Mouse (Mus musculus) MEL (cell line): ENCODE results near the gene Cstf2. TPM values are rescaled to one million over a fixed set of nuclear protein-coding genes. Genes with fewer than 3 reads are reported as not detected.

Source experiments
- DNase-seq: peaks from one replicate; pipeline ENCODE4 v3.0.0; 2011; ENCODE audit warnings: low read depth, low spot score
- H3K27ac ChIP-seq: 2 replicates; pipeline ENCODE4 v1.5.1; 2012; ENCODE audit warnings: low read depth, mild to moderate bottlenecking, control low read depth, low read length, moderate library complexity; ENCODE audit not compliant: control insufficient read depth
- H3K27me3 ChIP-seq, 2 experiments: fragments of 150-350 bp in 1 of 2; sonication (generic) in 1 of 2; 2 replicates each; pipeline ENCODE4 v1.6.1; 2012; ENCODE audit warnings: low read length in 2 of 2, mild to moderate bottlenecking in 2 of 2, improper control_type of control experiment in 1 of 2, moderate library complexity in 1 of 2; ENCODE audit not compliant: insufficient read depth in 2 of 2, control insufficient read depth in 1 of 2
- H3K36me3 ChIP-seq, 2 experiments: 2 replicates each; pipeline ENCODE4 v1.6.1; 2012 to 2014; ENCODE audit warnings: low read length in 2 of 2, improper control_type of control experiment in 1 of 2, inconsistent platforms in 1 of 2, mild to moderate bottlenecking in 1 of 2; ENCODE audit not compliant: insufficient read depth in 2 of 2, control insufficient read depth in 1 of 2
- H3K4me1 ChIP-seq, 2 experiments: fragments of 150-350 bp in 1 of 2; sonication (generic) in 1 of 2; 2 replicates each; pipeline ENCODE4 v1.6.1; 2012; ENCODE audit warnings: low read length in 2 of 2, improper control_type of control experiment in 1 of 2, mild to moderate bottlenecking in 1 of 2; ENCODE audit not compliant: insufficient read depth in 2 of 2, control insufficient read depth in 1 of 2
- H3K4me3 ChIP-seq, 2 experiments: fragments of 150-350 bp in 1 of 2; sonication (generic) in 1 of 2; 2 replicates each; pipeline ENCODE4 v1.5.1; 2012; ENCODE audit warnings: low read depth in 2 of 2, low read length in 2 of 2, mild to moderate bottlenecking in 2 of 2, moderate library complexity in 2 of 2, control low read depth in 1 of 2, improper control_type of control experiment in 1 of 2; ENCODE audit not compliant: control insufficient read depth in 1 of 2, insufficient read depth in 1 of 2
- H3K79me2 ChIP-seq: 2 replicates; pipeline ENCODE4 v1.6.1; 2012; ENCODE audit warnings: mild to moderate bottlenecking, low read length, moderate library complexity; ENCODE audit not compliant: control insufficient read depth, poor library complexity, insufficient read depth
- H3K9ac ChIP-seq: 2 replicates; pipeline ENCODE4 v1.6.1; 2012; ENCODE audit warnings: low read depth, mild to moderate bottlenecking, control low read depth, low read length, moderate library complexity; ENCODE audit not compliant: control insufficient read depth, poor library complexity, severe bottlenecking
- H3K9me3 ChIP-seq: fragments of 150-350 bp; sonication (generic); replicated peaks from 2 replicates; pipeline ENCODE4 v1.6.1; 2012; ENCODE audit warnings: mild to moderate bottlenecking, low read length, improper control_type of control experiment, moderate library complexity; ENCODE audit not compliant: insufficient read depth
- BHLHE40 ChIP-seq: IDR thresholded peaks from 2 replicates; pipeline ENCODE4 v1.6.1; 2012; ENCODE audit warnings: low read depth, mild to moderate bottlenecking, inconsistent platforms, low read length, improper control_type of control experiment, borderline replicate concordance
- CHD1 ChIP-seq: IDR thresholded peaks from 2 replicates; pipeline ENCODE4 v1.6.1; 2012; ENCODE audit warnings: low read depth, mild to moderate bottlenecking, inconsistent platforms, low read length, improper control_type of control experiment
- E2F4 ChIP-seq: IDR thresholded peaks from 2 replicates; pipeline ENCODE4 v1.6.1; 2011; ENCODE audit warnings: low read depth, low read length, improper control_type of control experiment, borderline replicate concordance
- ELF1 ChIP-seq: IDR thresholded peaks from 2 replicates; pipeline ENCODE4 v1.6.1; 2014; ENCODE audit warnings: low read depth, mild to moderate bottlenecking, inconsistent platforms, low read length, improper control_type of control experiment, moderate library complexity
- EP300 ChIP-seq, 2 experiments: IDR thresholded peaks; 2 replicates each; pipeline ENCODE4 v1.6.1; 2011; ENCODE audit warnings: improper control_type of control experiment in 2 of 2, low read length in 2 of 2, low read depth in 1 of 2, mild to moderate bottlenecking in 1 of 2
- ETS1 ChIP-seq: IDR thresholded peaks from 2 replicates; pipeline ENCODE4 v1.6.1; 2012; ENCODE audit warnings: low read depth, mild to moderate bottlenecking, inconsistent platforms, low read length, improper control_type of control experiment, moderate library complexity
- GABPA ChIP-seq: IDR thresholded peaks from 2 replicates; pipeline ENCODE4 v1.6.1; 2012; ENCODE audit warnings: low read depth, mild to moderate bottlenecking, inconsistent platforms, low read length, improper control_type of control experiment, moderate library complexity
- HCFC1 ChIP-seq: IDR thresholded peaks from 2 replicates; pipeline ENCODE4 v1.6.1; 2012; ENCODE audit warnings: low read depth, mild to moderate bottlenecking, inconsistent platforms, low read length, improper control_type of control experiment, moderate library complexity
- JUND ChIP-seq: IDR thresholded peaks from 2 replicates; pipeline ENCODE4 v1.6.1; 2011; ENCODE audit warnings: low read depth, mild to moderate bottlenecking, improper control_type of control experiment, low read length
- MAX ChIP-seq: IDR thresholded peaks from 2 replicates; pipeline ENCODE4 v1.6.1; 2011; ENCODE audit warnings: low read length, improper control_type of control experiment
- MAZ ChIP-seq: IDR thresholded peaks from 2 replicates; pipeline ENCODE4 v1.6.1; 2012; ENCODE audit warnings: low read depth, mild to moderate bottlenecking, inconsistent platforms, low read length, improper control_type of control experiment
- MEF2A ChIP-seq: IDR thresholded peaks from 2 replicates; pipeline ENCODE4 v1.6.1; 2014; ENCODE audit warnings: low read depth, mild to moderate bottlenecking, inconsistent platforms, low read length, improper control_type of control experiment; ENCODE audit not compliant: poor library complexity, insufficient replicate concordance, severe bottlenecking; ENCODE audit errors: extremely low read depth
- MXI1 ChIP-seq: IDR thresholded peaks from 2 replicates; pipeline ENCODE4 v1.6.1; 2011; ENCODE audit warnings: mild to moderate bottlenecking, low read depth, low read length, improper control_type of control experiment
- MYC ChIP-seq: IDR thresholded peaks from 2 replicates; pipeline ENCODE4 v1.6.1; 2011; ENCODE audit warnings: low read depth, mild to moderate bottlenecking, low read length, improper control_type of control experiment, moderate library complexity
- NELFE ChIP-seq: IDR thresholded peaks from 2 replicates; pipeline ENCODE4 v1.6.1; 2011; ENCODE audit warnings: low read depth, low read length, improper control_type of control experiment
- NRF1 ChIP-seq: IDR thresholded peaks from 2 replicates; pipeline ENCODE4 v1.6.1; 2014; ENCODE audit warnings: low read depth, mild to moderate bottlenecking, inconsistent platforms, low read length, improper control_type of control experiment, moderate library complexity; ENCODE audit not compliant: poor library complexity, insufficient read depth, severe bottlenecking
- POLR2A ChIP-seq, 2 experiments: IDR thresholded peaks; 2 replicates each; pipeline ENCODE4 v1.6.1; 2011 to 2012; ENCODE audit warnings: low read length in 2 of 2, mild to moderate bottlenecking in 2 of 2, control low read depth in 1 of 2, improper control_type of control experiment in 1 of 2, low read depth in 1 of 2, moderate library complexity in 1 of 2; ENCODE audit not compliant: control insufficient read depth in 1 of 2, insufficient read depth in 1 of 2, poor library complexity in 1 of 2
- POLR2AphosphoS2 ChIP-seq: IDR thresholded peaks from 2 replicates; pipeline ENCODE4 v1.6.1; 2011; ENCODE audit warnings: low read length, improper control_type of control experiment
- POLR2AphosphoS5 ChIP-seq: IDR thresholded peaks from 2 replicates; pipeline ENCODE4 v1.6.1; 2012; ENCODE audit warnings: low read depth, borderline replicate concordance, mild to moderate bottlenecking, inconsistent platforms, low read length, moderate library complexity, mixed read lengths
- SIN3A ChIP-seq: IDR thresholded peaks from 2 replicates; pipeline ENCODE4 v1.6.1; 2012; ENCODE audit warnings: low read length, improper control_type of control experiment, inconsistent platforms
- TAL1 ChIP-seq: IDR thresholded peaks from 2 replicates; pipeline ENCODE4 v1.6.1; 2012; ENCODE audit warnings: mild to moderate bottlenecking, inconsistent platforms, low read length, moderate library complexity, mixed read lengths
- TBP ChIP-seq: IDR thresholded peaks from 2 replicates; pipeline ENCODE4 v1.8.0; 2011; ENCODE audit warnings: low read depth, low read length, improper control_type of control experiment
- TCF12 ChIP-seq: IDR thresholded peaks from 2 replicates; pipeline ENCODE4 v1.6.1; 2014; ENCODE audit warnings: low read depth, mild to moderate bottlenecking, inconsistent platforms, low read length, improper control_type of control experiment, moderate library complexity
- UBTF ChIP-seq: IDR thresholded peaks from 2 replicates; pipeline ENCODE4 v1.6.1; 2012; ENCODE audit warnings: low read depth, mild to moderate bottlenecking, inconsistent platforms, low read length, improper control_type of control experiment, moderate library complexity, borderline replicate concordance; ENCODE audit not compliant: insufficient read depth
- USF1 ChIP-seq: IDR thresholded peaks from 2 replicates; pipeline ENCODE4 v1.6.1; 2014; ENCODE audit warnings: low read depth, mild to moderate bottlenecking, inconsistent platforms, low read length, improper control_type of control experiment, moderate library complexity
- USF2 ChIP-seq, 2 experiments: IDR thresholded peaks; 2 replicates each; pipeline ENCODE4 v1.6.1; 2011 to 2012; ENCODE audit warnings: improper control_type of control experiment in 2 of 2, low read length in 2 of 2, borderline replicate concordance in 1 of 2, inconsistent platforms in 1 of 2, low read depth in 1 of 2, mild to moderate bottlenecking in 1 of 2; ENCODE audit not compliant: insufficient read depth in 1 of 2
- ZC3H11A ChIP-seq: IDR thresholded peaks from 2 replicates; pipeline ENCODE4 v1.6.1; 2012; ENCODE audit warnings: low read depth, mild to moderate bottlenecking, inconsistent platforms, low read length, improper control_type of control experiment
- ZKSCAN1 ChIP-seq: IDR thresholded peaks from 2 replicates; pipeline ENCODE4 v1.6.1; 2012; ENCODE audit warnings: low read depth, mild to moderate bottlenecking, inconsistent platforms, low read length, improper control_type of control experiment, moderate library complexity
- ZMIZ1 ChIP-seq: IDR thresholded peaks from 2 replicates; pipeline ENCODE4 v1.6.1; 2012; ENCODE audit warnings: low read depth, mild to moderate bottlenecking, inconsistent platforms, low read length, improper control_type of control experiment, moderate library complexity
- polyA plus RNA-seq, 2 experiments: library from polyadenylated mRNA; stranded (reverse) in 1 of 2; unstranded in 1 of 2; fragments of >175 nt in 1 of 2; fragments of >200 nt in 1 of 2; gene quantifications; 2 replicates each; pipeline versions ENCODE4 v1.2.1 to v1.2.4; 2012; ENCODE audit warnings: low replicate concordance in 2 of 2, low read depth in 1 of 2; ENCODE audit not compliant: insufficient read length in 2 of 2, insufficient read depth in 1 of 2, missing spikeins in 1 of 2
- total RNA-seq: library from RNA; depleted of rRNA; stranded (reverse); fragments of 300-350 nt; gene quantifications from 2 replicates; pipeline ENCODE4 v1.2.3, GENCODE M21; 2012; rRNA removed

Gene Cstf2
- total RNA-seq (180 and 183 TPM in 2 replicates), polyA plus RNA-seq (100 to 1,000 TPM; 354 to 890 TPM)

DNA sequence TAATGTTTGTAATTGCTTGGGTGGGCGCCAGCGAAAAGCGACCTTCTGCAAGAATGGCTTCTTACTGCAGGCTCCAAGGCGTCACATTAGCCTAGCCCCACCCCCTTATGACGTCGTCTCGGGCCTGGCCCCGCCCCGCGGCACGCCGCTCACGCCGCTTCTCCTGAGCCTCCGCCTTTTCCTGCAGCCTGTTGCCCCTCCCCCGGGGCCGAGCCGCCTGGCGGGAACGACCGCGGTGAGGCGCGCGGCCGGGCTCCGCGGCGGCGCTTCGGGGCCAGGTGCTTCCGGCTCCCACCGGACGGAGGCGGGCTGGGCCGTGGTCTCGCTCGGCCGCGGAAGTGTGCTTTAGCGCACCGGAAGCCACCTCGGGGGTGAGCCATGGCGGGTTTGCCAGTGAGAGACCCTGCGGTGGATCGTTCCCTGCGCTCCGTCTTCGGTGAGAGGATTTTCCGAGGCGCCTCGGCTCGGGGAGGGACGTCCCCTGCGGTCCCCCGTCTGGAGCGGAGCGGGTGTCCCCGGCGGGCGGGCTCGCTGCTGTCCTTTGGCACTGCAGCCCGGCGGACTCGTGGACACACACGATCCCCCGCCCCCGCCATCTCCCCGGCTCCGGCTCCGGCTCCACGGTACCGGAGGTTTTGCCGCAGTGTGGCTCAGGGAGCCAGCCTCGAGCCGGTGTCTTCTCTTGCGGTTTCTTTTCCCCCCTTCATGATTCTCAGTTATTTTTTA is at the start of gene Cstf2:
Cstf2 (plus strand) TSS at position 201 of the 726 bp plus-strand sequence.
- Histone ChIP-seq H3K27me3 (no peaks in the 10 kb centered on the region), H3K36me3 (peaks cover 20 to 32% of the 10 kb centered on the region in 2 experiments), H3K9ac (peak within 1 kb of the TSS; percentile 97), H3K9me3 (no peaks in the 10 kb centered on the region), H3K4me1 (peaks cover 3 to 13% of the 10 kb centered on the region in 2 experiments), H3K4me3 (peak within 1 kb of the TSS; percentile 90 to 96), H3K27ac (peak within 1 kb of the TSS; percentile 78), H3K79me2 (peaks cover 19% of the 10 kb centered on the region)
- peak; percentile 100 for DNase-seq
- TF ChIP-seq UBTF (peak; percentile 95), POLR2AphosphoS5 (peak; percentile 71; the same call in 1 of the 2 replicates), TBP (peak; percentile 83), MAZ (peak; percentile 48; the same call in 1 of the 2 replicates), ELF1 (peak; percentile 83), MXI1 (peak; percentile 76), NELFE (peak; percentile 86), EP300 (IDR thresholded peaks at IDR 0.05; ENCODE audit: low read depth in 1 of 2, low read length in 2 of 2) (peak in 1 of 2 experiments; percentile 21; a peak in 1 of 4 replicates), POLR2A (IDR thresholded peaks at IDR 0.05; ENCODE audit: control insufficient read depth in 1 of 2, insufficient read depth in 1 of 2, low read depth in 1 of 2, low read length in 2 of 2, poor library complexity in 1 of 2) (peak in 1 of 2 experiments; percentile 97; a peak in 2 of 4 replicates), JUND (no peak), USF1 (no peak), POLR2AphosphoS2 (peak; percentile 79), BHLHE40 (peak; percentile 46; the same call in 1 of the 2 replicates), MAX (peak; percentile 18; the same call in 1 of the 2 replicates), TCF12 (0 out of 2 replicates have a peak, but pooled peaks have one; percentile 26), ETS1 (peak; percentile 18; the same call in 1 of the 2 replicates), USF2 (IDR thresholded peaks at IDR 0.05; ENCODE audit: borderline replicate concordance in 1 of 2, insufficient read depth in 1 of 2, low read depth in 1 of 2, low read length in 2 of 2) (no peak), E2F4 (peak; percentile 96; the same call in 1 of the 2 replicates), MEF2A (no peak), MYC (peak; percentile 39; the same call in 1 of the 2 replicates), HCFC1 (peak; percentile 73), TAL1 (no peak; the same call in 1 of the 2 replicates), ZMIZ1 (peak; percentile 73), ZC3H11A (0 out of 2 replicates have a peak, but pooled peaks have one; percentile 4), ZKSCAN1 (no peak), SIN3A (peak; percentile 25; the same call in 1 of the 2 replicates), CHD1 (no peak), GABPA (no peak), NRF1 (peak; percentile 44; the same call in 1 of the 2 replicates)
